Mouse (Mus musculus) layer of hippocampus, postnatal 25 days (tissue): ENCODE data around the gene Adcy1. TPM values are rescaled to one million over a fixed set of nuclear protein-coding genes. Genes with fewer than 3 reads are reported as not detected.

Experiments used
- DNase-seq, 2 experiments: peaks; one replicate each; pipeline ENCODE4 v3.0.0; 2022; ENCODE audit warnings: mixed read lengths in 2 of 2, low spot score in 1 of 2; ENCODE audit errors: extremely low spot score in 1 of 2
- total RNA-seq, 2 experiments: library from RNA; stranded (reverse); gene quantifications; 2 replicates each; pipeline ENCODE4 v1.2.3; 2021

Adcy1 gene
- total RNA-seq, 2 experiments from 2014 or later: 303 to 367 TPM

- no peak for DNase-seq
These were observed 106.4 kb downstream of the Adcy1 start for GRCm38 (mm10) chr11:7169645-7170044.

- DNase-seq: no peak
These were observed 110.4 kb downstream of the Adcy1 start for GRCm38 (mm10) chr11:7173664-7174063.

GRCm38 (mm10) chr11:7178724-7179123, 115.4 kb downstream of the Adcy1 start:
- DNase-seq: no peak

GRCm38 (mm10) chr11:7179276-7179675, 116.0 kb downstream of the Adcy1 start:
- no peak for DNase-seq

- no peak for DNase-seq
These were observed 119.2 kb downstream of the Adcy1 start for GRCm38 (mm10) chr11:7182409-7183042.

GRCm38 (mm10) chr11:7184420-7184819, 121.1 kb downstream of the Adcy1 start:
- no peak for DNase-seq

- no peak for DNase-seq
These were observed 124.2 kb downstream of the Adcy1 start for GRCm38 (mm10) chr11:7187472-7187871.

- DNase-seq: no peak
These were observed 125.2 kb downstream of the Adcy1 start, which contains the start of gene Gm11985 for GRCm38 (mm10) chr11:7188469-7188868. TSS of gene Gm11985 (minus strand) at chr11:7188569.

GRCm38 (mm10) chr11:7192710-7193109, 129.4 kb downstream of the Adcy1 start:
- no peak for DNase-seq

- no peak for DNase-seq
These were observed 129.8 kb downstream of the Adcy1 start for GRCm38 (mm10) chr11:7193134-7193533.

GRCm38 (mm10) chr11:7194432-7195311, 131.4 kb downstream of the Adcy1 start:
- DNase-seq: no peak

GRCm38 (mm10) chr11:7195312-7195685, 132.0 kb downstream of the Adcy1 start:
- no peak for DNase-seq

- no peak for DNase-seq
These were observed 134.2 kb downstream of the Adcy1 start, which contains the start of gene Igfbp1 for GRCm38 (mm10) chr11:7197491-7197941. TSS of gene Igfbp1 (plus strand) at chr11:7197782.

- no peak for DNase-seq
These were observed 134.7 kb downstream of the Adcy1 start for GRCm38 (mm10) chr11:7198006-7198405.

GRCm38 (mm10) chr11:7198481-7199256, 135.4 kb downstream of the Adcy1 start:
- DNase-seq: no peak

- peak in 1 of 2 experiments; percentile 64 for DNase-seq
These were observed 136.6 kb downstream of the Adcy1 start for GRCm38 (mm10) chr11:7199736-7200392.

GRCm38 (mm10) chr11:7200393-7200783, 137.1 kb downstream of the Adcy1 start:
- no peak for DNase-seq

- DNase-seq: no peak
These were observed 138.9 kb downstream of the Adcy1 start for GRCm38 (mm10) chr11:7202206-7202605.

GRCm38 (mm10) chr11:7203846-7204245, 140.6 kb downstream of the Adcy1 start:
- DNase-seq: no peak

- DNase-seq: peak; percentile 80 to 81
These were observed 147.1 kb downstream of the Adcy1 start for GRCm38 (mm10) chr11:7210343-7210742.
